Mouse (Mus musculus): ENCODE results near the gene Caln1. TPM values are rescaled to one million over a fixed set of nuclear protein-coding genes. Genes with fewer than 3 reads are reported as not detected.

Gene Caln1
- 100 to 1,000 TPM; 151 to 159 TPM for total RNA-seq (2021)
- long read RNA-seq, experiment 1, full-length matches to known transcripts = 115 of 167 reads
- long read RNA-seq, experiment 1, partial matches to known transcripts = 3 of 167 reads
- long read RNA-seq, experiment 1, other reads (novel, unspliced or antisense) = 49 of 167 reads
- long read RNA-seq, experiment 2, full-length matches to known transcripts = 120 of 202 reads
- long read RNA-seq, experiment 2, partial matches to known transcripts = 12 of 202 reads
- long read RNA-seq, experiment 2, other reads (novel, unspliced or antisense) = 70 of 202 reads

- no peak for DNase-seq (ENCODE audit: low spot score in 2 of 2)
These were observed at the start of gene Caln1 for GRCm38 (mm10) chr5:130369237-130369636. Gene Caln1 (plus strand): TSS chr5:130369455.

- no peak for DNase-seq (ENCODE audit: low spot score in 2 of 2)
These were observed 49.5 kb upstream of the Caln1 start for GRCm38 (mm10) chr5:130319783-130320182.

GRCm38 (mm10) chr5:130320485-130320884, 48.8 kb upstream of the Caln1 start:
- DNase-seq (ENCODE audit: low spot score in 2 of 2) = peak in 1 of 2 experiments; percentile 28

GRCm38 (mm10) chr5:130325486-130325885, 43.8 kb upstream of the Caln1 start:
- DNase-seq (ENCODE audit: low spot score in 2 of 2) = no peak

- DNase-seq (ENCODE audit: low spot score in 2 of 2) = no peak
These were observed 41.5 kb upstream of the Caln1 start for GRCm38 (mm10) chr5:130327615-130328263.

- no peak for DNase-seq (ENCODE audit: low spot score in 2 of 2)
These were observed 40.9 kb upstream of the Caln1 start for GRCm38 (mm10) chr5:130328366-130328765.

- no peak for DNase-seq (ENCODE audit: low spot score in 2 of 2)
These were observed 39.4 kb upstream of the Caln1 start for GRCm38 (mm10) chr5:130329889-130330288.

GRCm38 (mm10) chr5:130330801-130331200, 38.5 kb upstream of the Caln1 start:
- DNase-seq (ENCODE audit: low spot score in 2 of 2) = no peak

- peak in 1 of 2 experiments; percentile 26 for DNase-seq (ENCODE audit: low spot score in 2 of 2)
These were observed 38.0 kb upstream of the Caln1 start for GRCm38 (mm10) chr5:130331206-130331605.

- no peak for DNase-seq (ENCODE audit: low spot score in 2 of 2)
These were observed 35.7 kb upstream of the Caln1 start for GRCm38 (mm10) chr5:130333566-130333965.

GRCm38 (mm10) chr5:130333971-130334370, 35.3 kb upstream of the Caln1 start:
- no peak for DNase-seq (ENCODE audit: low spot score in 2 of 2)

- no peak for DNase-seq (ENCODE audit: low spot score in 2 of 2)
These were observed 33.8 kb upstream of the Caln1 start for GRCm38 (mm10) chr5:130335462-130335861.

GRCm38 (mm10) chr5:130340656-130341055, 28.6 kb upstream of the Caln1 start:
- no peak for DNase-seq (ENCODE audit: low spot score in 2 of 2)

GRCm38 (mm10) chr5:130344999-130345398, 24.3 kb upstream of the Caln1 start:
- DNase-seq (ENCODE audit: low spot score in 2 of 2) = no peak

- DNase-seq (ENCODE audit: low spot score in 2 of 2) = no peak
These were observed 23.4 kb upstream of the Caln1 start for GRCm38 (mm10) chr5:130345871-130346270.

- DNase-seq (ENCODE audit: low spot score in 2 of 2) = no peak
These were observed 14.0 kb upstream of the Caln1 start for GRCm38 (mm10) chr5:130355223-130355622.

- no peak for DNase-seq (ENCODE audit: low spot score in 2 of 2)
These were observed 6.1 kb upstream of the Caln1 start for GRCm38 (mm10) chr5:130363111-130363510.

- DNase-seq (ENCODE audit: low spot score in 2 of 2) = no peak
These were observed 5.5 kb upstream of the Caln1 start for GRCm38 (mm10) chr5:130363773-130364172.

- no peak for DNase-seq (ENCODE audit: low spot score in 2 of 2)
These were observed 1.0 kb upstream of the Caln1 start for GRCm38 (mm10) chr5:130368236-130368635.

GRCm38 (mm10) chr5:130375411-130375810, 6.2 kb downstream of the Caln1 start:
- no peak for DNase-seq (ENCODE audit: low spot score in 2 of 2)

- peak; percentile 12 to 19 for DNase-seq (ENCODE audit: low spot score in 2 of 2)
These were observed 15.1 kb downstream of the Caln1 start, which contains the start of gene A330070K13Rik for GRCm38 (mm10) chr5:130384222-130384912. Gene A330070K13Rik (minus strand): TSS chr5:130384631.

- no peak for DNase-seq (ENCODE audit: low spot score in 2 of 2)
These were observed 17.2 kb downstream of the Caln1 start for GRCm38 (mm10) chr5:130386418-130386817.

Measured in layer of hippocampus, postnatal 14 days (tissue).